Mouse (Mus musculus) heart, adult 2 months (tissue): Measurements from ENCODE around the gene Sod3.

Experiments
- CTCF ChIP-seq: fragments of 200-600 bp; IDR thresholded peaks from 2 replicates; pipeline ENCODE4 v1.8.1; 2022; ENCODE audit warnings: antibody characterized with exemption, mild to moderate bottlenecking, moderate library complexity
- POLR2A ChIP-seq: fragments of 200-500 bp; IDR thresholded peaks from 2 replicates; pipeline ENCODE4 v1.6.1; 2011; ENCODE audit warnings: mild to moderate bottlenecking, low read depth, low read length, control low read depth; ENCODE audit not compliant: insufficient read depth

GRCm38 (mm10) chr5:52360286-52361049 is 3.1 kb upstream of the Sod3 start:
- TF ChIP-seq CTCF (no peak), POLR2A (no peak)
